Mouse (Mus musculus) brain, embryonic 14.5 days (tissue): ENCODE data around the gene Slc6a4.
"Not testable (repeated sequence)": the region's sequence is repeated elsewhere in the genome, so short reads cannot be mapped to it uniquely, and the experiment has no call there.

ENCODE experiments used
- CTCF ChIP-seq: fragments of 200-500 bp; IDR thresholded peaks from 2 replicates; pipeline ENCODE4 v1.5.1; 2012; ENCODE audit warnings: inconsistent platforms, mild to moderate bottlenecking, moderate library complexity, borderline replicate concordance; ENCODE audit not compliant: insufficient read depth, insufficient read length; ENCODE audit errors: extremely low read depth
- POLR2A ChIP-seq: fragments of 200-500 bp; IDR thresholded peaks from 2 replicates; pipeline ENCODE4 v1.6.1; 2012; ENCODE audit warnings: mild to moderate bottlenecking, inconsistent platforms, borderline replicate concordance; ENCODE audit not compliant: poor library complexity, insufficient read depth, insufficient read length, severe bottlenecking; ENCODE audit errors: extremely low read depth

DNA sequence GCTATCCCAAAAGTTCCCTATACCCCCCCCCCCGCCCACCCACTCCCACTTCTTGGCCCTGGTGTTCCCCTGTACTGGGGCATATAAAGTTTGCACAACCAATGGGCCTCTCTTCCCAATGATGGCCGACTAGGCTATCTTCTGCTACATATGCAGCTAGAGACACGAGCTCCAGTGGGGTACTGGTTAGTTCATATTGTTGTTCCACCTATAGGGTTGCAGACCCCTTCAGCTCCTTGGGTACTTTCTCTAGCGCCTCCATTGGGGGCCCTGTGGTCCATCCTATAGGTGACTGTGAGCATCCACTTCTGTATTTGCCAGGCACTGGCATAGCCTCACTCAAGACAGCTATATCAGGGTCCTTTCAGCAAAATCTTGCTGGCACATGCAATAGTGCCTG lies 78.9 kb downstream of the Slc6a4 start:
- TF ChIP-seq CTCF, POLR2A: not testable (repeated sequence)
